Mouse (Mus musculus) ovary, adult 18-20 months (tissue): ENCODE measurements around the gene Mpp1.

Experiments
- DNase-seq: peaks from one replicate; pipeline ENCODE4 v3.0.0; 2022; ENCODE audit warnings: low spot score, mixed read lengths

Mpp1 gene

GRCm38 (mm10) chrX:75130467-75131160, at the start of gene Mpp1:
Mpp1 (minus strand) TSS chrX:75131016.
- DNase-seq: peak; percentile 82

- no peak for DNase-seq
Measured at GRCm38 (mm10) chrX:75163670-75164069, 32.9 kb upstream of the Mpp1 start, which contains the start of gene Smim9. Smim9 (minus strand) TSS chrX:75163770.

GRCm38 (mm10) chrX:75155576-75156243, 24.9 kb upstream of the Mpp1 start:
- peak; percentile 11 for DNase-seq

GRCm38 (mm10) chrX:75152249-75152648, 21.4 kb upstream of the Mpp1 start:
- no peak for DNase-seq

- no peak for DNase-seq
Measured at GRCm38 (mm10) chrX:75150304-75150703, 19.5 kb upstream of the Mpp1 start.

- DNase-seq: no peak
Measured at GRCm38 (mm10) chrX:75148414-75148813, 17.6 kb upstream of the Mpp1 start.

- DNase-seq: peak; percentile 11
Measured at GRCm38 (mm10) chrX:75143124-75143555, 12.3 kb upstream of the Mpp1 start.

- no peak for DNase-seq
Measured at GRCm38 (mm10) chrX:75138182-75138581, 7.4 kb upstream of the Mpp1 start.

- no peak for DNase-seq
Measured at GRCm38 (mm10) chrX:75137729-75138128, 6.9 kb upstream of the Mpp1 start.

- no peak for DNase-seq
Measured at GRCm38 (mm10) chrX:75136938-75137337, 6.1 kb upstream of the Mpp1 start.

- no peak for DNase-seq
Measured at GRCm38 (mm10) chrX:75129474-75129873, 1.3 kb downstream of the Mpp1 start.

GRCm38 (mm10) chrX:75128333-75128980, 2.4 kb downstream of the Mpp1 start:
- no peak for DNase-seq

- DNase-seq: no peak
Measured at GRCm38 (mm10) chrX:75126893-75127292, 3.9 kb downstream of the Mpp1 start.

GRCm38 (mm10) chrX:75125606-75126005, 5.2 kb downstream of the Mpp1 start:
- no peak for DNase-seq

- DNase-seq: no peak
Measured at GRCm38 (mm10) chrX:75115550-75115949, 15.3 kb downstream of the Mpp1 start.

GRCm38 (mm10) chrX:75102293-75102692, 28.5 kb downstream of the Mpp1 start:
- no peak for DNase-seq

GRCm38 (mm10) chrX:75098799-75099198, 32.0 kb downstream of the Mpp1 start:
- no peak for DNase-seq

GRCm38 (mm10) chrX:75096163-75096770, 34.5 kb downstream of the Mpp1 start:
- DNase-seq: no peak

- peak; percentile 93 for DNase-seq
Measured at GRCm38 (mm10) chrX:75095369-75096162, 35.2 kb downstream of the Mpp1 start, which contains the start of gene Dkc1. Dkc1 (plus strand) TSS chrX:75095854.

GRCm38 (mm10) chrX:75085654-75086053, 45.2 kb downstream of the Mpp1 start:
- DNase-seq: no peak

GRCm38 (mm10) chrX:75084774-75085508, 45.9 kb downstream of the Mpp1 start, which contains the start of gene Gab3:
Gab3 (minus strand) TSS chrX:75085458.
- peak; percentile 39 for DNase-seq
